Mouse (Mus musculus) stomach, postnatal 0 days (tissue): ENCODE measurements around the gene Cdc40.

Experiments used
- CTCF ChIP-seq: IDR thresholded peaks from 2 replicates; pipeline ENCODE4 v1.5.1; 2016; ENCODE audit warnings: antibody characterized with exemption, low read depth, mild to moderate bottlenecking, moderate library complexity
- EP300 ChIP-seq: optimal IDR thresholded peaks from 2 replicates; pipeline ENCODE3; 2016; ENCODE audit warnings: antibody characterized with exemption

DNA sequence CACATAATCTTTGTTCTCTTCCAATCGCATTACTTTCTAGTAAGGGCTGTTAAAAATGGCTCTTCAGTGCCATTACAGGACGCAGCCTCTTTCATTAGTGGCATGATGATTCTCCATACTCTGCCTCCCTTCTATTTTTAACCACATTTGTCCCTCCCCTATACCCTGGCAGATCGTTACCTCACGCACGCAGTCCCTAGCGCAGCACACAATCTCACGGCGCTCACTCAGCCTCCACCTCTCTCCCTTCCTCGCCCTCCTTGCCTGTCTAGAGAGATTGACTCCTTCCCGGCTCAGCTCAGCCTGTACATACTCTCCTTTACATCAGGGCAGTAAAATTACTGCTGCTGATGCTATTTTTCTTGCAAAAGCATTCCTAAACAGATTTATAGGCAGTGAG, 38.6 kb downstream of the Cdc40 start:
- TF ChIP-seq CTCF, result no peak
- no peak for TF ChIP-seq EP300
